Mouse (Mus musculus): ENCODE measurements around the gene Rmdn3.

- TF ChIP-seq USF1 (IDR thresholded peaks at IDR 0.05; ENCODE audit: low read depth) (no peak), CTCF (IDR thresholded peaks at IDR 0.05; ENCODE audit: control insufficient read depth, insufficient read depth, insufficient read length) (no peak)
These were observed 16.2 kb upstream of the Rmdn3 start for GRCm38 (mm10) chr2:119172862-119173576.
